Mouse (Mus musculus): ENCODE data around the gene Zfp629. TPM values are rescaled to one million over a fixed set of nuclear protein-coding genes. Genes with fewer than 3 reads are reported as not detected.
"Not testable (repeated sequence)": the region's sequence is repeated elsewhere in the genome, so short reads cannot be mapped to it uniquely, and the experiment has no call there.

Gene Zfp629
- polyA plus RNA-seq, 1 experiment, result 10.4 TPM

- Histone ChIP-seq H3K27ac (ENCODE audit: control insufficient read depth, insufficient read depth, low read depth, low read length) (no peak overlapping the region), H3K4me3 (ENCODE audit: control insufficient read depth, low read depth, low read length) (peak overlapping the region; percentile 6; the same call in 1 of the 2 replicates), H3K27me3 (ENCODE audit: control insufficient read depth, insufficient read depth, low read length) (no peaks in the 10 kb centered on the region), H3K36me3 (ENCODE audit: control insufficient read depth, insufficient read depth, low read length) (no peaks in the 10 kb centered on the region), H3K4me1 (ENCODE audit: control insufficient read depth, insufficient read depth, low read length) (no peaks in the 10 kb centered on the region)
- no peak for TF ChIP-seq POLR2A (IDR thresholded peaks at IDR 0.05; ENCODE audit: control insufficient read depth, low read depth, low read length)
- TF ChIP-seq CTCF (IDR thresholded peaks at IDR 0.05; ENCODE audit: control insufficient read depth, insufficient read depth, insufficient replicate concordance, low read depth, low read length), result no peak
Observed at GRCm38 (mm10) chr7:127631416-127631815, 15.8 kb upstream of the Zfp629 start.

DNA sequence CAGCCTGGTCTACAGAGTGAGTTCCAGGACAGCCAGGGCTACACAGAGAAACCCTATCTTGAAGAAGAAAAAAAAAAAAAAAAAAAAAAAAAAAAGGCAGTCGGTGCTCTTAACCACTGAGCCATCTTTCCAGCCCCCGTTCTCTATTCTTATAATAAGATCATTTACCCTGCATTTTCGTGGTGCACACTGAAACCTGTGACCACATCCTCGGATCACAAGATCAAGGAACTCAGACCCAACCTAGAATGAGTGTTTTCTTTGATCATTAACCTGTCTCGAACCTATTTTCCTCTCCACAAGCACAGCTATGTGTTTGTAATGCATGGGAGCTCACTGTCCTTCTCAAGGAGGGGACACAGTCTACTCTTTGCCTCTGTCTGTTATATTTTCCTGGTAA, 13.0 kb upstream of the Zfp629 start:
- Histone ChIP-seq H3K4me3 (ENCODE audit: control insufficient read depth, low read depth, low read length) (no peak overlapping the region), H3K36me3 (ENCODE audit: control insufficient read depth, insufficient read depth, low read length) (no peaks in the 10 kb centered on the region), H3K4me1 (ENCODE audit: control insufficient read depth, insufficient read depth, low read length) (no peaks in the 10 kb centered on the region), H3K27me3 (ENCODE audit: control insufficient read depth, insufficient read depth, low read length) (no peaks in the 10 kb centered on the region), H3K27ac (ENCODE audit: control insufficient read depth, insufficient read depth, low read depth, low read length) (no peak overlapping the region)
- TF ChIP-seq CTCF (IDR thresholded peaks at IDR 0.05; ENCODE audit: control insufficient read depth, insufficient read depth, insufficient replicate concordance, low read depth, low read length) (no peak), POLR2A (IDR thresholded peaks at IDR 0.05; ENCODE audit: control insufficient read depth, low read depth, low read length) (no peak)

GRCm38 (mm10) chr7:127626471-127626870, 10.9 kb upstream of the Zfp629 start:
- Histone ChIP-seq H3K4me1 (ENCODE audit: control insufficient read depth, insufficient read depth, low read length) (no peaks in the 10 kb centered on the region), H3K4me3 (ENCODE audit: control insufficient read depth, low read depth, low read length) (no peak overlapping the region), H3K27ac (ENCODE audit: control insufficient read depth, insufficient read depth, low read depth, low read length) (no peak overlapping the region), H3K27me3 (ENCODE audit: control insufficient read depth, insufficient read depth, low read length) (no peaks in the 10 kb centered on the region), H3K36me3 (ENCODE audit: control insufficient read depth, insufficient read depth, low read length) (no peaks in the 10 kb centered on the region)
- no peak for TF ChIP-seq POLR2A (IDR thresholded peaks at IDR 0.05; ENCODE audit: control insufficient read depth, low read depth, low read length)
- no peak for TF ChIP-seq CTCF (IDR thresholded peaks at IDR 0.05; ENCODE audit: control insufficient read depth, insufficient read depth, insufficient replicate concordance, low read depth, low read length)

GRCm38 (mm10) chr7:127626039-127626438, 10.4 kb upstream of the Zfp629 start:
- Histone ChIP-seq H3K27ac (ENCODE audit: control insufficient read depth, insufficient read depth, low read depth, low read length) (no peak overlapping the region), H3K4me1 (ENCODE audit: control insufficient read depth, insufficient read depth, low read length) (no peaks in the 10 kb centered on the region), H3K4me3 (ENCODE audit: control insufficient read depth, low read depth, low read length) (no peak overlapping the region), H3K36me3 (ENCODE audit: control insufficient read depth, insufficient read depth, low read length) (no peaks in the 10 kb centered on the region), H3K27me3 (ENCODE audit: control insufficient read depth, insufficient read depth, low read length) (no peaks in the 10 kb centered on the region)
- no peak for TF ChIP-seq CTCF (IDR thresholded peaks at IDR 0.05; ENCODE audit: control insufficient read depth, insufficient read depth, insufficient replicate concordance, low read depth, low read length)
- no peak for TF ChIP-seq POLR2A (IDR thresholded peaks at IDR 0.05; ENCODE audit: control insufficient read depth, low read depth, low read length)

GRCm38 (mm10) chr7:127618402-127618801, 2.8 kb upstream of the Zfp629 start:
- not testable (repeated sequence) for H3K27ac ChIP-seq (ENCODE audit: control insufficient read depth, insufficient read depth, low read depth, low read length); H3K4me3 ChIP-seq (ENCODE audit: control insufficient read depth, low read depth, low read length)
- H3K4me1 ChIP-seq (ENCODE audit: control insufficient read depth, insufficient read depth, low read length), result peaks cover 15% of the 10 kb centered on the region

GRCm38 (mm10) chr7:127617962-127618361, 2.4 kb upstream of the Zfp629 start:
- H3K36me3 ChIP-seq (ENCODE audit: control insufficient read depth, insufficient read depth, low read length), result no peaks in the 10 kb centered on the region
- no peak overlapping the region for H3K27ac ChIP-seq (ENCODE audit: control insufficient read depth, insufficient read depth, low read depth, low read length)
- H3K27me3 ChIP-seq (ENCODE audit: control insufficient read depth, insufficient read depth, low read length), result no peaks in the 10 kb centered on the region
- H3K4me3 ChIP-seq (ENCODE audit: control insufficient read depth, low read depth, low read length), result no peak overlapping the region
- TF ChIP-seq CTCF (IDR thresholded peaks at IDR 0.05; ENCODE audit: control insufficient read depth, insufficient read depth, insufficient replicate concordance, low read depth, low read length), result no peak
- TF ChIP-seq POLR2A (IDR thresholded peaks at IDR 0.05; ENCODE audit: control insufficient read depth, low read depth, low read length), result no peak
- H3K4me1 ChIP-seq (ENCODE audit: control insufficient read depth, insufficient read depth, low read length), result peaks cover 15% of the 10 kb centered on the region

More at GRCm38 (mm10) chr7:127618402-127618801, 2.8 kb upstream of the Zfp629 start:
- H3K27me3 ChIP-seq (ENCODE audit: control insufficient read depth, insufficient read depth, low read length); H3K36me3 ChIP-seq (ENCODE audit: control insufficient read depth, insufficient read depth, low read length): not testable (repeated sequence)

DNA sequence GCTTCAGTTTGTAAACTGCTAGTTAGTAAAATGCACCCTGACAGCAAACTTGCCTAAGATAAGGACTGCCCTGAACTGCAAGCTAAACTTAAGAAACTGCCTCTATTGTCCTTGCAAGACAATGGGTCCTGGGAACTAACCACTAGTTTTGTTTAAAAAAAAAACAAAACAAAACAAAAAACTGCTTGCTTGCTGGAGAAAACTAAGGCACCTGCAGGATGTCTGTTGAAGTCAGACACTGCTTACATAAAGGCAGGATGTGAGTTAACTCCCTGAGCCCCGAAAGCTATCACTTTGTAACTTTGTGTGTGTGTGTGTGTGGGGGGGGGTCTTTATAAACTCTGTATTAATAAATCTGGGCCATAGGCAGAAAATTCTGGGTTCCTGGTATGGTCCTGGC, 1.3 kb upstream of the Zfp629 start:
- no peak overlapping the region for H3K4me3 ChIP-seq (ENCODE audit: control insufficient read depth, low read depth, low read length)
- H3K36me3 ChIP-seq (ENCODE audit: control insufficient read depth, insufficient read depth, low read length), result no peaks in the 10 kb centered on the region
- no peaks in the 10 kb centered on the region for H3K27me3 ChIP-seq (ENCODE audit: control insufficient read depth, insufficient read depth, low read length)
- H3K27ac ChIP-seq (ENCODE audit: control insufficient read depth, insufficient read depth, low read depth, low read length), result no peak overlapping the region
- TF ChIP-seq CTCF (IDR thresholded peaks at IDR 0.05; ENCODE audit: control insufficient read depth, insufficient read depth, insufficient replicate concordance, low read depth, low read length) (no peak), POLR2A (IDR thresholded peaks at IDR 0.05; ENCODE audit: control insufficient read depth, low read depth, low read length) (no peak)
- H3K4me1 ChIP-seq (ENCODE audit: control insufficient read depth, insufficient read depth, low read length), result peaks cover 18% of the 10 kb centered on the region

- Histone ChIP-seq H3K36me3 (ENCODE audit: control insufficient read depth, insufficient read depth, low read length) (no peaks in the 10 kb centered on the region), H3K4me3 (ENCODE audit: control insufficient read depth, low read depth, low read length) (peak overlapping the region; percentile 10; the same call in 1 of the 2 replicates), H3K4me1 (ENCODE audit: control insufficient read depth, insufficient read depth, low read length) (peaks cover 24% of the 10 kb centered on the region), H3K27me3 (ENCODE audit: control insufficient read depth, insufficient read depth, low read length) (no peaks in the 10 kb centered on the region), H3K27ac (ENCODE audit: control insufficient read depth, insufficient read depth, low read depth, low read length) (no peak overlapping the region)
- TF ChIP-seq POLR2A (IDR thresholded peaks at IDR 0.05; ENCODE audit: control insufficient read depth, low read depth, low read length) (no peak), CTCF (IDR thresholded peaks at IDR 0.05; ENCODE audit: control insufficient read depth, insufficient read depth, insufficient replicate concordance, low read depth, low read length) (no peak)
Observed at GRCm38 (mm10) chr7:127616336-127616735, 739 bp upstream of the Zfp629 start.

Data from testis, adult 2 months (tissue).